Mouse (Mus musculus): ENCODE measurements at regions not wholly inside any gene's neighbourhood (a gene's known extent, or its start where the extent isn't known, plus 50 kb on each side); places are given as distances from the start of the nearest gene placed in this dataset.
A peak's percentile ranks its signal among the peaks of the same experiment; 100 is the strongest.

DNA sequence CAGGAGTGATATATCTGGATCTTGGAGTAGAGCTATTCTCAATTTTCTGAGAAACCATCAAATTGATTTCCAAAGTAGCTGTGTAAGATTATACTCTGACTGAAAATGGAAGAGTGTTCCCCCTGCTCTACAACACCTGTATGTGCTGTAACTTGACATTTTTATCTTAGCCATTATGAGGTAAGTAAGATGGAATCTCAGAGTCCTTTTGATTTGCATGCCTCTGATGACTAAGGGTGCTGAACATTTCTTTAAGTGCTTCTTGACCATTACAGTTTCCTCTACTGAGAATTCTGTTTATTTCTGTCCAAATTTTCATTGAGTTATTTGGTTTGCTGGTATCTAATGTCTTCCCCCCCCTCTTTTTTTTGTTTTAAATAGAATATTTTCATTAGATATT is 343.0 kb downstream of the Adcyap1 start:
- Histone ChIP-seq H3K4me1 (no peaks in the 10 kb centered on the region), H3K4me3 (no peak overlapping the region), H3K9me3 (no peaks in the 10 kb centered on the region), H3K4me2 (no peak overlapping the region), H3K27ac (no peak overlapping the region), H3K9ac (no peak overlapping the region), H3K36me3 (no peaks in the 10 kb centered on the region), H3K27me3 (no peaks in the 10 kb centered on the region)
- ATAC-seq (ENCODE audit: insufficient number of reproducible peaks, insufficient read depth, low FRiP score, low TSS enrichment, low read depth): no peak

DNA sequence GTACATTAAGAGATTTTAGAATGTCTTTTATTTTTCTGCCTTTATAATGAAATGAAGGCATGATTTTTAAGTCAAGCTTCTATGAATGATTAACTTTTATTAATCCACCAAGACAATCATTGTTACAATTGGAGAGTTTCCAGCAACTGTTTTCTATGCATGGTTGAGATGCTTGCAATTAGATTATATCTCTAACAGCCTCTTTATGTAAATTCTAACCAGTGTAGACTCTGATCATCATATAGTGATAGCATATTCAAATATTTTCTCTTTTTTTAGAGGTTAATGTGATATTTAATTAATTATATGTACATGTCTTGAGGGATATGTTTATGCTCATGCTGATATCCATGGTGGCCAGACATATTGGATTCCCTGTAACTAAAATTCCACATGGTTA is 351.5 kb downstream of the Adcyap1 start:
- no peak for ATAC-seq (ENCODE audit: insufficient number of reproducible peaks, insufficient read depth, low FRiP score, low TSS enrichment, low read depth)

GRCm38 (mm10) chr17:93555872-93556271 is 357.1 kb downstream of the Adcyap1 start:
- no peaks in the 10 kb centered on the region for H3K36me3 ChIP-seq
- 59% methylated on average over 1 of the region's 1 CpGs for WGBS
- ATAC-seq (ENCODE audit: insufficient number of reproducible peaks, insufficient read depth, low FRiP score, low TSS enrichment, low read depth): no peak

More for the DNA sequence above, 351.5 kb downstream of the Adcyap1 start:
- no peak overlapping the region for H3K4me3 ChIP-seq
- no peak overlapping the region for H3K9ac ChIP-seq
- H3K9me3 ChIP-seq: no peaks in the 10 kb centered on the region
- no peak overlapping the region for H3K27ac ChIP-seq
- no peak overlapping the region for H3K4me2 ChIP-seq
- H3K27me3 ChIP-seq: no peaks in the 10 kb centered on the region
- no peaks in the 10 kb centered on the region for H3K36me3 ChIP-seq
- H3K4me1 ChIP-seq: no peaks in the 10 kb centered on the region

DNA sequence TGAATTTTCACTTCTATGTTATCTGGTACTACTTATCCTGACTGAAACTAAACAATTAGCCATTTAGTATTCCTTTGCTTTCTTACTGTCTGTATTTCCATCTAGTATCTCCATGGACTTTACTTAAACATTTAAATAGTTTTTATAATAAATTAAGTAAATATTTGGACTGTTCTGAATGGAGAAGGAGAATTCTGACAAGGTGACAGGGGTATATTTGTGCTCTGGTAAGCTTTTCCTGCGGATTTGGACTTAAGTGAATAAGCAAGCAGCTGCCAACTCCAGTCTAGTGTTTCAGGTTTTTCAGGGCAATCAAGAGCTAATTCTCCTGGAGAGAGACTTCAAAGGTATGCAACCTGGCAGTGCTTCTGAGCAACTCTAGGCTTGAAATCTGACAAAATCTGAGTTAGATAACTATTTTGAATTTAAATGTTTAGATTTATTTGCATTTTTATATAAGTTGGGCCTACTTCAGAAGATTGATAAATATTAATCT is 364.5 kb downstream of the Adcyap1 start:
- Histone ChIP-seq H3K27me3 (no peaks in the 10 kb centered on the region), H3K27ac (no peak overlapping the region), H3K9me3 (no peaks in the 10 kb centered on the region), H3K4me2 (no peak overlapping the region), H3K4me3 (no peak overlapping the region), H3K4me1 (peaks cover 2% of the 10 kb centered on the region; the same call in 1 of the 2 replicates), H3K9ac (no peak overlapping the region), H3K36me3 (no peaks in the 10 kb centered on the region)
- 0 out of 2 replicates have a peak, but pooled peaks have one; percentile 67 for ATAC-seq (ENCODE audit: insufficient number of reproducible peaks, insufficient read depth, low FRiP score, low TSS enrichment, low read depth)
- WGBS: 29% methylated on average over 1 of the region's 1 CpGs

More at GRCm38 (mm10) chr17:93555872-93556271, 357.1 kb downstream of the Adcyap1 start:
- no peak overlapping the region for H3K9ac ChIP-seq
- H3K4me3 ChIP-seq: no peak overlapping the region
- H3K27me3 ChIP-seq: no peaks in the 10 kb centered on the region
- no peaks in the 10 kb centered on the region for H3K4me1 ChIP-seq
- H3K9me3 ChIP-seq: no peaks in the 10 kb centered on the region
- no peak overlapping the region for H3K27ac ChIP-seq
- H3K4me2 ChIP-seq: no peak overlapping the region

GRCm38 (mm10) chr17:93579981-93580380 is 381.2 kb downstream of the Adcyap1 start:
- Histone ChIP-seq H3K9me3 (no peaks in the 10 kb centered on the region), H3K36me3 (no peaks in the 10 kb centered on the region)
- 87% methylated on average over 5 of the region's 5 CpGs for WGBS

DNA sequence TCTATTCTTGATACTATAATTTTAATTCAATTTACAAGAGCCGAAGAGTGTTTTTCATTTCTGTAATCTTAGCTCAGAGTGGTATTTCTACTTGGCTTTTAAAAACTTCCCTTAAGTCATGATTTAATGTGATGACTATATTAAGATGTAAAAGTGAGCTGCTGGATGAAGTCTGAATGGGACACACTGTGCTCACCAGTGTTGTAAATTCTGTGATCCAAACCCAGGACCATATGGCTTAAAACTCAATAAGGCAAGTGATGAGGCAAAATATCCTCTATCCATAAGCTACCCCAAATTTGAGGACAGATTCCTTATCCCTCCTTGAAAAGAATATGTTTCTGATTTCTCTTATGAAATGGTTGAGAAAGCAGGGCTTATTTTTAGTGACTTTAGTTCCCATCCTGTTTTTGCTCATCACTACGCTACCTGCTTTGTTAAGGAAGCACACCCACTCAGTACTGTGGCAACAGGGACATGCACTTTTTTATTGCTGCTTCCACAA is 399.4 kb downstream of the Adcyap1 start:
- H3K27ac ChIP-seq: no peak overlapping the region
- no peaks in the 10 kb centered on the region for H3K4me1 ChIP-seq
- H3K27me3 ChIP-seq: no peaks in the 10 kb centered on the region
- WGBS: 86% methylated on average over 2 of the region's 2 CpGs
- no peak overlapping the region for H3K9ac ChIP-seq
- H3K36me3 ChIP-seq: no peaks in the 10 kb centered on the region
- ATAC-seq (ENCODE audit: insufficient number of reproducible peaks, insufficient read depth, low FRiP score, low TSS enrichment, low read depth): no peak
- H3K9me3 ChIP-seq: 0 out of 2 replicates have a peak, but pooled peaks cover 3% of the 10 kb centered on the region
- no peak overlapping the region for H3K4me2 ChIP-seq
- no peak overlapping the region for H3K4me3 ChIP-seq

More at GRCm38 (mm10) chr17:93579981-93580380, 381.2 kb downstream of the Adcyap1 start:
- H3K4me3 ChIP-seq: no peak overlapping the region
- H3K4me2 ChIP-seq: no peak overlapping the region
- no peak overlapping the region for H3K9ac ChIP-seq
- H3K4me1 ChIP-seq: no peaks in the 10 kb centered on the region
- H3K27ac ChIP-seq: no peak overlapping the region
- no peak for ATAC-seq (ENCODE audit: insufficient number of reproducible peaks, insufficient read depth, low FRiP score, low TSS enrichment, low read depth)
- H3K27me3 ChIP-seq: no peaks in the 10 kb centered on the region

DNA sequence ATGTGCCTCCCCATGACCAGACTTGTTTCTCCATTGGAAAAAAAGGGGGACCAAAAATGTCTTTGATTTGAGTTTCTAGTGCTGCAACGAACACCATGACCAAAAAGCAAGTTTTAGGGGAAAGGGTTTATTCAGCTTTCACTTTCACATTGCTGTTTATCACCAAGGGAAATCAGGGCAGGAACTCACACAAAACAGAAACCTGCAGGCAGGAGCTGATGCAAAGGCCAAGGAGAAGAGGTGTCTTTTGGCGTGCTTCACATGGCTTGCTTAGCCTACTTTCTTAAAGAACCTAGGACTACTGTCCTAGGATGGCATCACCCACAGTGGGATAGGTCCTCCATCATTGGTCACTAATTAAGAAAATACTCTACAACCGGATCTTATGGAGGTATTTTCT is 401.4 kb downstream of the Adcyap1 start:
- H3K36me3 ChIP-seq: no peaks in the 10 kb centered on the region
- 76% methylated on average over 3 of the region's 3 CpGs for WGBS
- no peaks in the 10 kb centered on the region for H3K27me3 ChIP-seq
- no peak overlapping the region for H3K9ac ChIP-seq
- H3K4me3 ChIP-seq: no peak overlapping the region
- 0 out of 2 replicates have a peak, but pooled peaks cover 3% of the 10 kb centered on the region for H3K9me3 ChIP-seq
- no peak overlapping the region for H3K27ac ChIP-seq
- no peak for ATAC-seq (ENCODE audit: insufficient number of reproducible peaks, insufficient read depth, low FRiP score, low TSS enrichment, low read depth)
- H3K4me1 ChIP-seq: no peaks in the 10 kb centered on the region
- H3K4me2 ChIP-seq: no peak overlapping the region

DNA sequence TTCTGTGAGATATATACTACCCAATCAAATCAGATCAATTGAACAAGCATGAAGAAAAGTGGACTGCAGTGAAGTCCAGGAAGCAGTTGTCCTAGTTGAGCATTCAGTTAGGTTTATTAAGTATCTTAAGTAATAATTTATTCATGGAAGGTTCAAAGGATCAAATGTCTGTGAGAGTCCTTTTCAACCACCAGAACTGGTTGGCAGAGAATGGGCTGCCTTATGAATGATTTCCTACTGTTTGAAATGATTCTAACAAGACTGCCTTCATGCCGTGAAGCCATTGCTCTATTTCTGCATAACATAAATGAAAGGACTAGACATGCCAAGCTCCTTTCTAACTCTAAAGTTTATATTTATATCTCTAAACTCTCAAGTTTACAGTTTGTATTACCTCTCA is 410.4 kb downstream of the Adcyap1 start:
- Histone ChIP-seq H3K9ac (no peak overlapping the region), H3K4me1 (no peaks in the 10 kb centered on the region), H3K9me3 (no peaks in the 10 kb centered on the region), H3K4me2 (no peak overlapping the region), H3K27ac (no peak overlapping the region), H3K4me3 (no peak overlapping the region), H3K36me3 (no peaks in the 10 kb centered on the region), H3K27me3 (no peaks in the 10 kb centered on the region)
- ATAC-seq (ENCODE audit: insufficient number of reproducible peaks, insufficient read depth, low FRiP score, low TSS enrichment, low read depth): no peak
- 85% methylated on average over 1 of the region's 1 CpGs for WGBS

DNA sequence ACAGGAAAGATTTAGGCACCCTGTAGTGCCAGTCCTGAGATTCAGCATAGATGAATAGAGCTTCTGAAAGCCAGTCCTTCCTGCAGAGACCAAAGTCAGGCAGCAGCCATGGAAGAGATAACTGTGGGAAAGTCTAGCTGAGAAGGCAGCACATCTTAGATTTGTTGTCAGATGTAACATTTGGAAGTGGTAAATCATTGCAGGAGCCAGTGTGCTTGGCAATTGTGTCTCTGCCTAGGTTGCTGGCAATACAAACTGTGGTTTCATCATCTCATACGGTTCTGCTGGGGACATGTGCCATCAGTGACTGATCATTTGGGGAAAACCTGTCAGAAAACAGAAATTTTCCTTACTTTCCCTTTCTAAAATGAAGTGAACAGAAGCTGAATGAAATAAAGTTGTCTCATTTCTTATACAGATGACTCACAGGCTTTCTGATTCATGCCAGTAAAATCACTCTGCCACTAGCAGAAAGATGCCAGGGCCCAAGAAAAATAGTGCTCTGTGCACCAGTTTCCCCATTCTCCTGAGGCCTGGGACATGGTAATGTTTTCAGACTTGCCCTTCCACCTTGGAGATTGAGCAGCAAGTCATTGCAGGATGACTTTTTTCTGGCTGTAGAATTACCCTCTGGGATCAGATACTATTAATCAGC is 411.3 kb downstream of the Adcyap1 start:
- H3K9ac ChIP-seq: no peak overlapping the region
- no peak overlapping the region for H3K4me3 ChIP-seq
- WGBS: 74% methylated on average over 1 of the region's 1 CpGs
- no peaks in the 10 kb centered on the region for H3K27me3 ChIP-seq
- no peak overlapping the region for H3K4me2 ChIP-seq
- no peaks in the 10 kb centered on the region for H3K9me3 ChIP-seq
- no peaks in the 10 kb centered on the region for H3K36me3 ChIP-seq
- H3K27ac ChIP-seq: no peak overlapping the region
- no peaks in the 10 kb centered on the region for H3K4me1 ChIP-seq
- ATAC-seq (ENCODE audit: insufficient number of reproducible peaks, insufficient read depth, low FRiP score, low TSS enrichment, low read depth): no peak

All from embryonic facial prominence, embryonic 13.5 days (tissue).